Mouse (Mus musculus): ENCODE data around the gene Dgkh.

- TF ChIP-seq CTCF (IDR thresholded peaks at IDR 0.05; ENCODE audit: control insufficient read depth, insufficient read depth, insufficient replicate concordance, low read depth, low read length) (no peak), POLR2A (IDR thresholded peaks at IDR 0.05; ENCODE audit: control insufficient read depth, low read depth, low read length) (no peak)
These were observed 42.6 kb downstream of the Dgkh start for GRCm38 (mm10) chr14:78689950-78690349.
